Mouse (Mus musculus): Measurements from ENCODE around the gene Mon1a.
A peak's percentile ranks its signal among the peaks of the same experiment; 100 is the strongest.

The Mon1a gene

DNA sequence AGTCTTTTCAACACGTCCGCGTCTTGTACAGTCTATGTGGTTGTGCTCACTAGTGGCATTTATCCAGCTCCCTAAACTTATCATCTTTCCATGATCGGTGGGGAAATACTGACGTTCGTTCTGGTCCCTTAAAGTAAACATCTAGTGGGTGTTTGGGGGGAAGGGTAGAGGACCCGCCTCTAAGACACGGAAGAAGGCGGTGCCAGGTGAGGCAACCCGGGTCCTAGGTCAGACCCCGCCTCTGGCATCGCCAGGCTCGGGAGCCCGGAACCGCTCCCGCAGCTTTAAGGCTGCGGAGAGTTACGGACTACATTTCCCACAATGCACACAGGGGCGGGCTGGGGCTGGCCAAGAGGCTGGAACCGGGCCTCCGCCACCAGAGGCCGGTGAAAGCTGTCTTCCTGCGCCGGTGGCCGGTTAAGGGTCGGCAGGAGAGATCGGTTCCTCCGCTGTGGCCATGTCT lies at the start of gene Mon1a:
Gene Mon1a (plus strand): TSS at position 348 of the 463 bp plus-strand sequence.
- peak; percentile 87 for DNase-seq (ENCODE audit: low read depth, low spot score)

DNA sequence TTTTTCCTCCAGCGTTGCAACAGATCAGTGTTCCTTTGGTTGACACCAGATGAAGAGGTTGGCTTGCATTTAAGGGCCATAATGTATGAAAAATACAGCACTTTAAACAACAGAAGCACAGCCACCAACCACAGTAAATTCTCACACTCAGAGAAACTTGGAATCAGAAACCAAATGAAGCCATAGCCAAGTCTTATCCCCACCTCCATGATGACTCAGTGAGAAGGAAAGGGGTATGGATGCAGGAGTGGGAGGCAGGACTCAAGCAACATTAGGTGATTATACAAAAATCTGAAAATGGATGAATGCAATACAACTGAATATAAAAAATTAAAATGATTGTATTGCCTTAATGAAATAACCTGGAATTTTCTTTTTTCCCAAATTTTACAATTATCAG lies 49.1 kb upstream of the Mon1a start:
- DNase-seq (ENCODE audit: low read depth, low spot score), result peak; percentile 28

DNA sequence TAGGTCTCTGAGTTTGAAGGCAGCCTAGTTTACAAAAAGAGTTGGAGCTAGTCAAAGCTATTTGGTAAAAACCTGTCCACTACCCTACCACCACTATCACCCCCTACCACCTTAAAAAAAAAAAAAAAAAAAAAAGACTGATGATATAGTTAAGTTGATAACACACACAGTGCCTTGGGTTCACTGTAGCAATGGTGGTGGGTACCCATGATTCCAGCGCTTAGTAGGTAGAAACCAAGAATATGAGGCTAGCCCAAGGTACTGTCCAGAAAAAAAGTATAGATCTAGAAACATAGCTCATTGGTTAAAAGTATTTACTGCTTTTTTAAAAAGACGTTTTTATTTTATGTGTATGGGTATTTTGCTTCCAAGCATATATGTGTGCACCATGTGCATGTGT lies 45.2 kb upstream of the Mon1a start:
- no peak for DNase-seq (ENCODE audit: low read depth, low spot score)

DNA sequence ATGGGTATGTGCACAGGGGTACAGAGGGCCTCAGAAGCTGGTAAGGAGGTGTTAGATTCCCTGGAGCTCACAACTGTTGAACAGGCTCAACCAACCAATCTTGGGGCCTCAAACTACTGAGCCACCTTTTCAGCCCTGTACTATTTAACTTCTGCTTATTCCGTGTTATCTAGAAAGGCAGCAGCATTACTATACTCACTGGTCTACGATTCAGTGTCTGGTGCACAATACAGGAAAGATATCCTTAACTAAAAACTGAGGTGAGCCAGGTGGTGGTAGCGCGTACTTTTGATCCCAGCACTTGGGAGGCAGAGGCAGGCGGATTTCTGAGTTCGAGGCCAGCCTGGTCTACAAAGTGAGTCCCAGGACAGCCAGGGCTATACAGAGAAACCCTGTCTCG lies 39.0 kb upstream of the Mon1a start:
- DNase-seq (ENCODE audit: low read depth, low spot score), result no peak

DNA sequence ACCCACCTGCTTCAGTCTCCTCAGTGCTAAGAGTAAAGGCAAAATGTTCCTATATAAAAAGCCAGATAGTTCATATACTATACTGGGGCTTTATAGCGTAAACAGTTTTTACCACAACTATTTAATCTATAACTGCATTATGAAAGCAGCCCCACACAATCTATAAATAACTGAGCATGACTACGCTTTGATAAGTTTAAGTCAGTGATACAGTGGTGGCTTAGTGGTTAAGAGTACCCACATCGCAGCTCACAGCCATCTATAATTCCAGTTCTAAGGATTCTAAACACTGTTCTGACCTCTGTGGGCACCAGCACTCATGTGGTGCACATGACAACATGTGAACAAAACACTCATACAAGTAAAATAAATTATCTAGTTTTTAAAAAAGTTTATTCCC lies 29.6 kb upstream of the Mon1a start:
- DNase-seq (ENCODE audit: low read depth, low spot score), result no peak

DNA sequence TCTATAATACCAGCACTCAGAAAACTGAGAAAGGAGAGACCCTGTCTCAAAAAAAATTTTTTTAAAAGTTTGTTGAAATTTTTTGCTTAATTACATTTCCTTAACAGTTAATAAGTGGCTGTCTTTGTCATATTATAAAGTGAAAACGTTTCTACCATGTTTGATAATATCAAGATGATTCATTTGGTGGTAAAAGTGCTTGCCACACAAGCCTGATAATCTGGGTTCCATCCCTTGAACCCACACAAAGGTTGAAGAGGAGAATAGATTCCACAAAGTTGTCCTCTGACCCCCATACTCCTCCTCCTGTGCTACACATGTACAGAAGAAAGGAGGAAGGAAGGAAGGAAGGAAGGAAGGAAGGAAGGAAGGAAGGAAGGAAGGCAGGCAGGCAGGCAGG lies 23.5 kb upstream of the Mon1a start:
- no peak for DNase-seq (ENCODE audit: low read depth, low spot score)

DNA sequence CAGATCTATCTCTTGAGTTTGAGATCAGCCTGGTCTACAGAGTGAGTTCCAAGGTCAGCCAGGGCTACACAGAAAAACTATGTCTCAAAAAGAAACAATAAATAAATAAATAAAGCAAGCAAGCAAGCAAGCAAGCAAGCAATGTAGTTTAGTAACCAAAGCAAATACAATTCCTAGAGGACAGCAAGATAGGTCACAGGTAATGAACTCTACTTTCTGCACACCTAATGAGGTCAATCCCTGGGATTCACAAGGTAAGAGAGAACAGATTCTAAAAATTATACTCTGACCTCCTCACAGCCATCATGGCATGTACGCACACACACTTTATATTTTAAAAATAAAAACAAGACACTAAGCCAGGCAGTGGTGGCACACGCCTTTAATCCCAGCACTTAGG lies 21.9 kb upstream of the Mon1a start:
- no peak for DNase-seq (ENCODE audit: low read depth, low spot score)

DNA sequence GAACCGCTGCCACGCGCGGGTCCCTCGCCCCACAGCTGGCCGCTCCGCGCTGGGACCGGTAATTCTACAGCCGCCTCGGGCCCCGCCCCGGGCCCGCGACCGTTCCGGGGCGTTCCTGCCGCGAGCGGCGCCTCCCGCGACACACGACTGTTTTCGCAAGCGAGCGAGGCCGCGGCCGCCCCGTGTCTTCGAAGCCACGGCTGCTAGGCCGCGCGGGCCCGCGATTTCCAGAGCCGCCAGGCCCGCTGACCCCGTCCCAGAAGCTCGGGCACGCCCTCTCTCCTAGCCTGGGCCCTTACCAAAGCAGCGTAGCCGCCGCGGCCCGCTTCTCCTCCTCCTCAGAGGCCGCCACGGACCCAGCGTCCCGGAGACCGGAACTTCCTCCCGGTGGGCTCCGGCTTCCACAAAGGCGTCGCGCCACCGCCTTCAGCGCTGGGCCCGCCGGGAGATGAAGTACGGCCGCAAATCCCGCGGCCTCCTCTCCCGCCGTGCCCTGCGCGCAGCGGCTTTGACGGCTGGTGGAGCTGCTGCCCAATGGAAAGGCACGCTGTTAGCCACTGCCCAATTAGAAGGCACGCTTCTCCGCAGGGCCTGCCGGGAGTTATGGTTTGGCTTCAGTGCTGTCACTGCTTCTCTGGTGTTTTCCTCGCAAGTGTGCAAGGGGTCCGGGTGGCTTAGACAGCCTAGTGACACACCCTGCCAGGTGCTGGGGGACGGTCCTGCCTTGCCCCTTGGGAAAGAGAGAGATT lies 15.4 kb upstream of the Mon1a start:
- peak; percentile 97 for DNase-seq (ENCODE audit: low read depth, low spot score)

DNA sequence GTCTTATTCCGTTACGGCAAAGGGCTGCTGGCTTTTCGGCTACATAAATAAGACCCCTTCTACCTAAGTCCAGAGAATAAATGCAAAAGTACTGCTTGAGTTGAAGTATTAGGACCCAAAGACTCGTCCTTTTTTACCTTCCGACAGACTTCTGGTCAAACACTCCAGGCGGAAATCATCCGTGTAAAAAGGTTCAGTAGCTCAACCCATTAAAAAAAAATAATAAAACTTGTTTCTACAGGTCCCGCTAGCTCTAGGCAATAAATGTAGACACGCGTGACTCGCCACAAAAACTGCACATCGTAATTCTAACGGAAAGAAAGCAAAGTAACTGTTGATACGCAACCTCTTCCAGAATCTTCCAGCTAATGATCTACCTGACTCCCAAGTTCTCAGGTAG lies 14.8 kb upstream of the Mon1a start, which contains the start of gene Rbm6:
Gene Rbm6 (minus strand): TSS at position 101 of the 400 bp plus-strand sequence.
- no peak for DNase-seq (ENCODE audit: low read depth, low spot score)

DNA sequence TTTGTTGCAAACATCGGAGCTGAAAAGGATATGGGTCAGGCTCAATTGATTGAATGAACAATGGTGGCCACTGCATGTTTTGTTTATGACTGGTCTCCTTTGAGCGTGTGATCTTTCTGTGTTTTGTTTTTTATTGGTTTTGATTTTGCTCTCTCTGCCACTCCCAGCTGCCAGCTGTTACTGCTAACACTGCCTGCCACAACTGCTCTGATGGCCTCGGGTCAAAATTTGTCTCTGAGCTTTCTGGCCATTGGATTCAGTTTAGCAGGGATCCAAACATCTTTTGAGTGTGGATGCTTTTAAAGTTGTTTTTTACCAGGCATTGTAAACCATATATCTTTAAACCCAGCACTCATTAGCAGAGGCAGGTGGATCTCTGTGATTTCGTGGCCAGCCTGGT lies 7.5 kb upstream of the Mon1a start:
- DNase-seq (ENCODE audit: low read depth, low spot score), result no peak

DNA sequence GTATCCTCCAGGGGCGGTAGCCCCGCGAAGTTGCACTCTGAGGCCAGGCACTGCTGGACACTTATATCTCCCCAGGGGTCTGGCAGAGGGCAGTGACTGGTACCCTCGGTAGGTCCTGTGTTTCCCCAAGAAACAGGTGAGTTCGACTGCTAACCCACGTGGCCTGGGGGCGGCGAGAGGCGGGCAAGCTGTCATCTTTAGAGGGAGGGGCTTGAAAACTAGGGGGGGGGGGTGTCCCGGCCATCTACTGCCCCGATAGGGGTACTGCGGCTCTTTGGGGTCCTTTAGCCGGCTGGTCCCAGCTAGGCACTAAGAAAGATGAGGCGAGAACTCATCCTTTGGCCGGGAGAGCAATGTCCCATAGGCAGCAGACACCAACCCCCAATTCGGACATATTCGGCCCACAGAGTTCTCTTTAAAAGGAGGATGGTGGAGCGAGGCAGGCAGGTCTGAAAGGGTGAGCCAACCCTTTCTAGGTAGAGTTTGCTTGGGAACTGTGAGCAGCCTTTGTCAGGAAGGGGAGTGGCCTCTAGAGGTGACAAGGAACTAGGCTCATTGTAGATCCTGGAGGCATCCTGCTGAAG lies 408 bp downstream of the Mon1a start:
- no peak for DNase-seq (ENCODE audit: low read depth, low spot score)

DNA sequence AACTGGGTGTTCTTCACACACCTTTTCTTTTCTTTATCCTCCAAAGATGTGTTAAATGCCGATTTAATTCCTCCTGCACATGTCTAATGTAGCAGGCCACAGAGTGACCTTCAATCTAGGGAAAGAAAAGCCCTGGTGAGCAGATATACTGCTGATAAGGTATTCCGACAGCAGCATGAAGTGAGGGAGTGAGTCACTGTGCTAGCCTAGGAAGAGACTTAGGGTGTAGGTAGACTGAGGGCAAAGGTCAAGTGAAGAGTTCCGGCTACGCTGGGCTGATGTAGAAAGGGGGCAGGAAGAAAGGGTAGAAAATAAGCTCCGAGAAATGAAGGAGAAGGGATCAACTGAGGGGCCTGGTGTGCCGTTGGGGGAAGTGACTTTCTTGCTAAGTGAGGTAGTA lies 2.3 kb downstream of the Mon1a start:
- DNase-seq (ENCODE audit: low read depth, low spot score), result no peak

DNA sequence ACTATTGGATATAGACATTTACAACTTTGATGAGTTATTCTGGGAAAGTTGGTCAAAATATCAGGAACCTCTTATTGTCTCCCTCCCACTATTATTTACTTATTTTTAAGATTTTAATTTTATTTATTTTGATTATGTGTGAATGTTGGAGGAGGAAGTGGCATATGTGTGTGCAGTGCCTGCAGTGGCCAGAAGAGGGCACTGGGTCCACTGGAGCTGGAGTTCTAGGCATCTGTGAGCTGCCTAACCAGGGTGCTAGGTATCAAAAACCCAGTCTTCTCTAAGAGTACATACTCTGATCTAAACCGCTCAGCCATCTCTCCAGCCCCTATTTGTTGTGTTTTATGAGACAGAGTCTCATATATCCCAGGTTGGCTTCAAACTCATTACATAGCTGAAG lies 3.1 kb downstream of the Mon1a start:
- DNase-seq (ENCODE audit: low read depth, low spot score), result no peak

DNA sequence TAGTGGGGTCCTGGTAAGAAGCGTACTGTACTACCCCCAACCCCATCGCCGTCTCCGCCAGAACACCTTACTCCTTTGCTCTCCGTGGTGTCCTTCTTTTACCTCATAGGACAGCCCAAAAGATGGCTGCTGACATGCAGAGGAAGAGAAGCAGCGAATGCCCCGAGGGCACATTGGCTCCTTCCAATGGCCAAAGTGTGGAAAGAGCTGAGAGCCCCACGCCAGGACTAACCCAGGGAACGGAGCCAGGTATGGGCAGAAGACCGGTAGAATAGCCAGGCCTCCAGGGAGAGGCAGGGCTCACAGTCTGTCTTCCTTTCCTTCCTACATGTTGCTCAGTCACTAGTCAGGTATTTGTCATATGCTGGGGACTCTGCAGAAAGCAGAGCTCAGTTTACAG lies 10.6 kb downstream of the Mon1a start:
- DNase-seq (ENCODE audit: low read depth, low spot score), result no peak

DNA sequence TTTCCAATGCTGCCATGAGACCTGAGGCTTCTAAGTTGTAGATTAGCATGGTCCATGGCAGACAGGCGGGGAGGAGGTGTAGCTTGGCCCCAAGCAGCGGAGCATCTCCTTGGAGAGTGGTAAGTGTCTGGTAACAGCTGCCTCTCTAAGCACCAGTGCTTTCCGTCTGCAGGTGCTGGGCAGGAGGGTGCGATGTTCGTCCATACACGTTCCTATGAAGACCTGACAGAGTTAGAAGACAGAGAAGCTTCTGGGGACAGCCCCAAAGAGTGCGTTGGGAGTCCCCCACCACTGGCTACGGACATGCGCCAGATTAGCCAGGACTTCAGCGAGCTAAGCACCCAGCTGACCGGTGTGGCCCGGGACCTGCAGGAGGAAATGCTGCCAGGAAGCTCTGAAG lies 11.9 kb downstream of the Mon1a start:
- no peak for DNase-seq (ENCODE audit: low read depth, low spot score)

DNA sequence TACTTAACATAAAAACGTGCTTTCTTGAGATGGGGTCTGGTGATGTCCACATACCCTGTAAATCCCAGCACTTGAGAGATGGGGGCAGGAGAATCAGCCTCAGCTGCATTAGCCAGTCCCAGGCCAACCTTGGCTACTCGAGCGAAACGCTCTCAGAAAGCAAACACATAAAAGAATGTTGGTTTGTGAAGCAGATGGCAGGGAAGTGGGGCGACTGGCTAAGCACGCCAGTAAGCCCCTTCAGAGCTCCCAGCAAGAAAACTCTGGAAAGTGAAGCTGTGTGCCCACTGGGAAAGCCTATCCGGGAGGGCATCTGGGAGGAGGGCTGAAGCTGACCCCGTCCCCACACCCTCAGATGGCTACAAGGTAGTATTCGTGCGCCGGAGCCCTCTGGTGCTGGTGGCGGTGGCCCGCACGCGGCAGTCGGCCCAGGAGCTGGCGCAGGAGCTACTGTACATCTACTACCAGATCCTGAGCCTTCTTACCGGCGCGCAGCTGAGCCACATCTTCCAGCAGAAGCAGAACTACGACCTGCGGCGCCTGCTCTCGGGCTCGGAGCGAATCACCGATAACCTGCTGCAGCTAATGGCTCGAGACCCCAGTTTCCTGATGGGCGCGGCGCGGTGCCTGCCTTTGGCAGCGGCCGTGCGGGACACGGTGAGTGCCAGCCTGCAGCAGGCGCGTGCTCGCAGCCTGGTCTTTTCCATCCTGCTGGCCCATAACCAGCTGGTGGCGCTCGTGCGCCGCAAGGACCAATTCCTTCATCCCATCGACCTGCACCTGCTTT lies 13.1 kb downstream of the Mon1a start:
- peak; percentile 61 for DNase-seq (ENCODE audit: low read depth, low spot score)

DNA sequence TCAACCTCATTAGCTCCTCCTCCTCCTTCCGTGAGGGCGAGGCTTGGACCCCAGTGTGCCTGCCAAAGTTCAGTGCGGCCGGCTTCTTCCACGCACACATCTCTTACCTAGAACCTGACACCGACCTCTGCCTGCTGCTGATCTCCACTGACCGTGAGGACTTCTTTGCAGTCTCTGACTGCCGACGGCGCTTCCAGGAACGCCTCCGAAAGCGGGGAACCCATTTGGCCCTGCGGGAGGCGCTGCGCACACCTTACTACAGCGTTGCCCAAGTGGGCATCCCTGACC lies 13.6 kb downstream of the Mon1a start:
- DNase-seq (ENCODE audit: low read depth, low spot score), result no peak

DNA sequence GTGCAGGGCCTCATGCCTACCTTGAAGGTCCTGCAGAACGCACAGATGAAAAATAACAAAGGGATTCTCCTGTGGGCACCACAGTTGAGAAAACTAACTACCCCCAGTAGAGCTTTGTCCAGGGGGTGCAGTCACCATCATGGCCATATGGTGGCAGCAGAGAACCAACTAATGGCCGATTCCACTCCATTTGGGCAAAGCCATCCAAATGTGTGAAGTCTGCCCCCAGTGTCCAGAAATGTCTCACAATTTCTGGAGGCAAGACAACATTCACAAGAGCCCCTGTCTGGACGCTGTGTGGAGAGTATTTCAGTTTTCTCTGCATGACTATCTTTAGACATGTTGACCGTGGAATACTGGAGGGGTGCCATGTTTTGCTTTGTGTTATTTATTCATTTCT lies 16.8 kb downstream of the Mon1a start:
- DNase-seq (ENCODE audit: low read depth, low spot score), result peak; percentile 63

DNA sequence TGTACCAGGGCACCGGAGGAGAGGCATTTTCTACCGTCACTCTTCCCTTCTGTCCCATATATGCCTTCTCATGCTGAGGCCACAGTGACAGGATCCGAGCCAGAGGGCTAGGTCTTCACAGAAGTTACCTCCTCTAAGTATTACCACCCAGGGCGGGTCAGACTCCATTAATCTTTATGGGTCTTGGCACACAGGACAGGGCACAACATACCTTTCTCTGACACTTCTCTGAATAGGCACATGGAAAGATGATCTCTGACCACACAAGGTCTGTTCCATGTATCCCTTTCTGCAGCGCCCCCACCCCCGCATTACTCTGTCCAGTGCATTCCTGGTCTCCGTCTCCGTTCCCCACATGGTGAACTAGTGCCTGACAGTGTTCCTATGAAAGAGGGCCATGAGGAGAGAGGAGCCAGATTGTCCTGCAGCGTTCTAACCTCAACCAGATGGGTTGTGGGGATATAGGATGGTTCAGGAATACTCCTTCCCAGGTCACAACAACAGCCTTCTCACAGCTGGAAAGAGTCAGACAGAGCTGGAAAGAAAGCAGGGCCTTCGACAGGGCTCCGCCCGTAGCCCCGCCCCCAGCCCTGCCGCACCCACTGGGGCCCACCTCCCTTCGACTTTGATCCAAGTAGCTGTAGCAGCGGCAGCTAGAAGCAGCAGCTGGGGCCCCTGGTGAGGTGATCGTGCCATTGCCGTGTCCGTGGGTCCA lies 18.5 kb downstream of the Mon1a start, which contains the start of gene Mst1r:
Gene Mst1r (plus strand): TSS at position 622 of the 715 bp plus-strand sequence.
- DNase-seq (ENCODE audit: low read depth, low spot score), result no peak

DNA sequence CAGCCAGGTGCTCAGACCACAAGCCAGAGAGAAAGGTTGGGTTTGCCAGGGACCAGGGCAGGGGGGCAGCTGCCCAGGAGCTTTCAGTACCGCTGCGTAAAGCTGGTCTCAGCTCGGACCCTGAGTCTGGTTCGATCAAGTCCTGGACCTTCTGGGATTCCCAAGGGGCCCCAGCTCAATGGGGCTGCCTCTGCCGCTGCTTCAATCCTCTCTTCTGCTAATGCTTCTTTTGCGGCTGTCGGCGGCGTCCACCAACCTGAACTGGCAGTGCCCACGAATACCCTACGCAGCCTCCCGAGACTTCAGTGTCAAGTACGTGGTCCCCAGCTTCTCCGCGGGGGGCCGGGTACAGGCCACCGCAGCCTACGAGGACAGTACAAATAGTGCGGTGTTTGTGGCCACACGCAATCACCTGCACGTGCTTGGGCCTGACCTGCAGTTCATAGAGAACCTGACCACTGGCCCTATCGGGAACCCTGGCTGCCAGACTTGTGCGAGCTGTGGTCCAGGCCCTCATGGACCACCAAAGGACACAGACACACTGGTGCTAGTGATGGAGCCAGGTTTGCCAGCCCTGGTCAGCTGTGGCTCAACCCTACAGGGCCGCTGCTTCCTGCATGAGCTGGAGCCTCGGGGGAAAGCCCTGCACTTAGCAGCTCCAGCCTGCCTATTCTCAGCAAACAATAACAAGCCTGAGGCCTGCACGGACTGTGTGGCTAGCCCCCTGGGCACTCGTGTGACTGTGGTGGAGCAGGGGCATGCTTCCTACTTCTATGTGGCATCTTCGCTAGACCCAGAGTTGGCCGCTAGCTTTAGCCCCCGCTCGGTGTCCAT lies 19.2 kb downstream of the Mon1a start:
- no peak for DNase-seq (ENCODE audit: low read depth, low spot score)

DNA sequence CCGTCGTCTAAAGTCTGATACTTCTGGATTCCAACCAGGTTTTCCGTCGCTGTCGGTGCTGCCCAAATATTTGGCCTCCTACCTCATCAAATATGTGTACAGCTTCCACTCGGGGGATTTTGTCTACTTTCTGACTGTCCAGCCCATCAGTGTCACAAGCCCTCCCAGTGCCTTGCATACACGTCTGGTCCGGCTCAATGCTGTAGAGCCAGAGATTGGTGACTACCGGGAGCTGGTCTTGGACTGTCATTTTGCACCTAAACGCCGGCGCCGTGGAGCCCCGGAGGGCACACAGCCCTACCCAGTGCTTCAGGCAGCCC lies 19.8 kb downstream of the Mon1a start:
- no peak for DNase-seq (ENCODE audit: low read depth, low spot score)
